Mouse (Mus musculus) liver, embryonic 14.5 days (tissue): Measurements from ENCODE around the gene Sash1.
A peak's percentile ranks its signal among the peaks of the same experiment; 100 is the strongest.

ENCODE experiments used
- CTCF ChIP-seq: IDR thresholded peaks from 2 replicates; pipeline ENCODE4 v1.5.1; 2016; ENCODE audit warnings: antibody characterized with exemption, low read depth, control low read depth
- EP300 ChIP-seq: IDR thresholded peaks from 2 replicates; pipeline ENCODE4 v1.6.1; 2016; ENCODE audit warnings: antibody characterized with exemption, low read depth

DNA sequence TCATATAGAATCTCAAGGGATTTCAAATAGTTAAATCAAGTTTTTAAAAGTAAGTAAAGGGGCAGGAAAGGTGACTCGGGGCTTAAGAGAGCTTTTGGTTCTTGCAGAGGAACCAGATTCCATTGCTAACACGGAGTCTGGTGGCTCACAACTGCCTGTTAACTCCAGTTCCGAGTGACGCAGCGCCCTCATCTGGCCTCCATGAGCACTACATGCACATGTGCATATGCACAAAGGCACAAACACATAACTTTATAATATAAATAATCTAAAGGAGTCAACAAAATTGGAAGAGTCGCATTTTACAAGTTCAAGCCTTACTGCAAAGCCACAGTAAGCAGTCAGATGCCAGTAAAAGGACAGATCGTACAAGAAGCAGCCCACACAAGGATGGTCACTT is 107.0 kb downstream of the Sash1 start:
- TF ChIP-seq EP300 (no peak), CTCF (peak; percentile 46)
